Mouse (Mus musculus): Measurements from ENCODE around the gene Snx9.

DNA sequence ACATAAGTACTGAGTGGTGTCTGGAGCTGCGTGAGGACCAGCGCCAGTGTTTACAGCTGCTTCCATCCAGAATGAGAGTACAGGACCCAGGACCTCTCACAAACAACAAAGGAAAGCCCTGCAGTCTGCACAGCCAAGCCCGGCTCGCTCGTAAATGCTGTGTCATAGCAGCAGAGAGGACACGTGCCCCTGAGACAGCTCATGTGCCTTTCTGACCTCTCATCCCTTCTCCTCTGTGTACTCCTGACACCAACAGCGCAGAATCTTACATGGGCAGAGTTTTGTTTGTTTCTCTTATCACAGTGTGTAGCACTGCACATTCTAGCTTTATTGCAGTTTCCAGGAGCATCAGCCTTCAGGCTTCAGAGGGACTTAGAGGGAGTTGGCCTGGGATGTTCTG is 85.6 kb downstream of the Snx9 start:
- TF ChIP-seq POLR2A (IDR thresholded peaks at IDR 0.05; ENCODE audit: borderline replicate concordance, insufficient read depth, low read length) (no peak), CTCF (IDR thresholded peaks at IDR 0.05; ENCODE audit: borderline replicate concordance, insufficient read depth, low read depth, low read length) (no peak)
